Mouse (Mus musculus) stomach, embryonic 14.5 days (tissue): ENCODE measurements around the gene Tmprss9. TPM values are rescaled to one million over a fixed set of nuclear protein-coding genes. Genes with fewer than 3 reads are reported as not detected.

ENCODE experiments used
- ATAC-seq: fragments of 200-750 bp; cut with Nextera tagmentation; 2 replicates; pipeline ENCODE4 v1.8.0; 2017; ENCODE audit warnings: low read depth, moderate TSS enrichment; ENCODE audit not compliant: insufficient number of reproducible peaks, insufficient read depth, low FRiP score
- H3K27ac ChIP-seq: fragments of 300-500 bp; sonication (generic); 2 replicates; pipeline ENCODE4 v1.5.1; 2014; ENCODE audit warnings: mild to moderate bottlenecking, low read length, moderate library complexity, mixed read lengths
- H3K27me3 ChIP-seq: fragments of 300-500 bp; sonication (generic); 2 replicates; pipeline ENCODE4 v1.6.1; 2014; ENCODE audit warnings: low read length, control low read depth, mixed read lengths; ENCODE audit not compliant: control insufficient read depth, insufficient read depth
- H3K36me3 ChIP-seq: fragments of 300-500 bp; sonication (generic); 2 replicates; pipeline ENCODE4 v1.6.1; 2014; ENCODE audit warnings: mild to moderate bottlenecking, control low read depth, low read length, moderate library complexity, mixed read lengths; ENCODE audit not compliant: control insufficient read depth, insufficient read depth
- H3K4me1 ChIP-seq: fragments of 300-500 bp; sonication (generic); 2 replicates; pipeline ENCODE4 v1.6.1; 2014; ENCODE audit warnings: low read length, control low read depth, mixed read lengths; ENCODE audit not compliant: control insufficient read depth, insufficient read depth
- H3K4me2 ChIP-seq: fragments of 300-500 bp; sonication (generic); replicated peaks from 2 replicates; pipeline ENCODE4 v1.6.1; 2014; ENCODE audit warnings: low read depth, low read length, control low read depth
- H3K4me3 ChIP-seq: fragments of 300-500 bp; sonication (generic); 2 replicates; pipeline ENCODE4 v1.5.1; 2014; ENCODE audit warnings: low read depth, low read length, control low read depth
- H3K9ac ChIP-seq: fragments of 300-500 bp; sonication (generic); replicated peaks from 2 replicates; pipeline ENCODE4 v1.6.1; 2014; ENCODE audit warnings: low read depth, mild to moderate bottlenecking, control low read depth, low read length, moderate library complexity, mixed read lengths
- H3K9me3 ChIP-seq: fragments of 300-500 bp; sonication (generic); 2 replicates; pipeline ENCODE4 v1.6.1; 2016; ENCODE audit warnings: low read depth, low read length, control low read depth; ENCODE audit not compliant: control insufficient read depth
- WGBS: fragments of 180-500 bp; shearing (Covaris S2); extraction: QIAGEN DNeasy Blood & Tissue Kit; methylation state at CpG from one replicate; pipeline ENCODE4 v1.1.7; 2014; 5-methylcytosine and 5-hydroxymethylcytosine counted together
- polyA plus RNA-seq: library from polyadenylated mRNA; unstranded; fragments of >200 nt; fragmentation: Nextera tagmentation; extraction: Ambion mirVana; gene quantifications from 2 replicates; pipeline ENCODE4 v1.2.1, GENCODE M21; 2014

Tmprss9 gene
- polyA plus RNA-seq, result 0.07 TPM in 1 of 2 replicates, not detected in the other

- WGBS, result 31% methylated on average over 9 of the region's 9 CpGs
- Histone ChIP-seq H3K36me3 (peaks cover 3% of the 10 kb centered on the region; the same call in 1 of the 2 replicates), H3K4me2 (no peak within 1 kb of the TSS), H3K9me3 (no peaks in the 10 kb centered on the region), H3K4me3 (no peak within 1 kb of the TSS), H3K4me1 (no peaks in the 10 kb centered on the region), H3K9ac (no peak within 1 kb of the TSS), H3K27me3 (no peaks in the 10 kb centered on the region), H3K27ac (no peak within 1 kb of the TSS)
- ATAC-seq, result 0 out of 2 replicates have a peak, but pooled peaks have one; percentile 34
These were observed at the start of gene Tmprss9 for GRCm38 (mm10) chr10:80871581-80871980. TSS of gene Tmprss9 (plus strand) at chr10:80871848.

GRCm38 (mm10) chr10:80821991-80822390 lies 49.7 kb upstream of the Tmprss9 start:
- WGBS, result 44% methylated on average over 2 of the region's 2 CpGs
- Histone ChIP-seq H3K4me1 (no peaks in the 10 kb centered on the region), H3K36me3 (no peaks in the 10 kb centered on the region), H3K9me3 (no peaks in the 10 kb centered on the region), H3K4me2 (no peak overlapping the region), H3K4me3 (no peak overlapping the region), H3K9ac (no peak overlapping the region), H3K27me3 (no peaks in the 10 kb centered on the region), H3K27ac (no peak overlapping the region)
- ATAC-seq, result no peak

GRCm38 (mm10) chr10:80822528-80822927 lies 49.1 kb upstream of the Tmprss9 start:
- H3K27ac ChIP-seq, result no peak overlapping the region
- 0 out of 2 replicates have a peak, but pooled peaks cover under 1% of the 10 kb centered on the region for H3K4me1 ChIP-seq
- H3K4me3 ChIP-seq, result no peak overlapping the region
- no peak overlapping the region for H3K4me2 ChIP-seq
- no peaks in the 10 kb centered on the region for H3K27me3 ChIP-seq
- no peaks in the 10 kb centered on the region for H3K36me3 ChIP-seq
- ATAC-seq, result no peak
- no peaks in the 10 kb centered on the region for H3K9me3 ChIP-seq
- H3K9ac ChIP-seq, result no peak overlapping the region
- 89% methylated on average over 5 of the region's 5 CpGs for WGBS

GRCm38 (mm10) chr10:80823316-80823715 lies 48.3 kb upstream of the Tmprss9 start:
- peaks cover 7% of the 10 kb centered on the region; the same call in 1 of the 2 replicates for H3K4me1 ChIP-seq
- H3K9ac ChIP-seq, result no peak overlapping the region
- H3K4me3 ChIP-seq, result no peak overlapping the region
- peaks cover 3% of the 10 kb centered on the region; the same call in 1 of the 2 replicates for H3K36me3 ChIP-seq
- ATAC-seq, result no peak
- no peak overlapping the region for H3K27ac ChIP-seq
- no peaks in the 10 kb centered on the region for H3K9me3 ChIP-seq
- H3K4me2 ChIP-seq, result no peak overlapping the region
- WGBS, result 92% methylated on average over 1 of the region's 1 CpGs
- H3K27me3 ChIP-seq, result no peaks in the 10 kb centered on the region

GRCm38 (mm10) chr10:80823847-80824643 lies 47.6 kb upstream of the Tmprss9 start:
- Histone ChIP-seq H3K4me1 (peaks cover 7% of the 10 kb centered on the region; the same call in 1 of the 2 replicates), H3K9ac (no peak overlapping the region), H3K27me3 (no peaks in the 10 kb centered on the region), H3K27ac (0 out of 2 replicates have a peak overlapping the region, but pooled peaks have one; percentile 33), H3K9me3 (no peaks in the 10 kb centered on the region), H3K4me3 (no peak overlapping the region), H3K4me2 (no peak overlapping the region), H3K36me3 (peaks cover 3% of the 10 kb centered on the region; the same call in 1 of the 2 replicates)
- WGBS, result 62% methylated on average over 8 of the region's 8 CpGs
- no peak for ATAC-seq

- ATAC-seq, result no peak
- H3K4me2 ChIP-seq, result no peak overlapping the region
- H3K4me1 ChIP-seq, result peaks cover 12% of the 10 kb centered on the region
- no peaks in the 10 kb centered on the region for H3K27me3 ChIP-seq
- H3K36me3 ChIP-seq, result peaks cover 11% of the 10 kb centered on the region
- H3K4me3 ChIP-seq, result no peak overlapping the region
- no peak overlapping the region for H3K9ac ChIP-seq
- H3K27ac ChIP-seq, result no peak overlapping the region
- 73% methylated on average over 2 of the region's 2 CpGs for WGBS
- H3K9me3 ChIP-seq, result no peaks in the 10 kb centered on the region
These were observed 46.8 kb upstream of the Tmprss9 start for GRCm38 (mm10) chr10:80824827-80825226.

GRCm38 (mm10) chr10:80826151-80827062 lies 45.2 kb upstream of the Tmprss9 start, which contains the start of gene Oaz1:
TSS of gene Oaz1 (plus strand) at chr10:80826656.
- WGBS, result under 1% methylated on average over 73 of the region's 82 CpGs

More at GRCm38 (mm10) chr10:80826151-80827062, 45.2 kb upstream of the Tmprss9 start, which contains the start of gene Oaz1:
- peak within 1 kb of the TSS; percentile 97 for H3K4me2 ChIP-seq
- ATAC-seq, result peak; percentile 97
- H3K4me1 ChIP-seq, result peaks cover 20% of the 10 kb centered on the region
- peak within 1 kb of the TSS; percentile 90 for H3K27ac ChIP-seq
- H3K4me3 ChIP-seq, result peak within 1 kb of the TSS; percentile 71
- H3K9ac ChIP-seq, result peak within 1 kb of the TSS; percentile 95
- peaks cover 13% of the 10 kb centered on the region for H3K36me3 ChIP-seq
- no peaks in the 10 kb centered on the region for H3K27me3 ChIP-seq
- no peaks in the 10 kb centered on the region for H3K9me3 ChIP-seq
